Mouse (Mus musculus): ENCODE results near the gene Hirip3. TPM values are rescaled to one million over a fixed set of nuclear protein-coding genes. Genes with fewer than 3 reads are reported as not detected.

Hirip3 gene
- polyA plus RNA-seq, 2 experiments from 2014 or later = 10.5 to 18.4 TPM

Other genes with a start within 250 kb of the Hirip3 start
- under 1 TPM in 1 of 2 experiments, not detected in 1; 0.54 TPM for gene Nupr1, start 231.1 kb upstream of the Hirip3 start, polyA plus RNA-seq (2017; shearing (Covaris generic))
- gene Sgf29, start 212.7 kb upstream of the Hirip3 start, polyA plus RNA-seq (2017; shearing (Covaris generic)) = 100 to 1,000 TPM in 1 of 2 experiments, 10 to 100 TPM in 1; 73.9 to 103 TPM
- under 1 TPM in 1 of 2 experiments, not detected in 1; 0.42 TPM for gene Sult1a1, start 185.5 kb upstream of the Hirip3 start, polyA plus RNA-seq (2017; shearing (Covaris generic))
- 100 to 1,000 TPM in 1 of 2 experiments, 10 to 100 TPM in 1; 90.0 to 201 TPM for gene Bola2, start 166.6 kb upstream of the Hirip3 start, polyA plus RNA-seq (2017; shearing (Covaris generic))
- gene Slx1b, start 166.2 kb upstream of the Hirip3 start, polyA plus RNA-seq (2017; shearing (Covaris generic)) = 10 to 100 TPM in 1 of 2 experiments, 1 to 10 TPM in 1; 9.7 to 10.0 TPM
- 1,000 to 10,000 TPM; 2,153 to 2,681 TPM for gene Coro1a, start 154.2 kb upstream of the Hirip3 start, polyA plus RNA-seq (2017; shearing (Covaris generic))
- gene Mapk3, start 102.4 kb upstream of the Hirip3 start, polyA plus RNA-seq (2017; shearing (Covaris generic)) = 10 to 100 TPM; 12.7 to 22.3 TPM
- gene Gdpd3, start 95.6 kb upstream of the Hirip3 start, polyA plus RNA-seq (2017; shearing (Covaris generic)) = 100 to 1,000 TPM; 144 to 253 TPM
- gene Ypel3, start 85.0 kb upstream of the Hirip3 start, polyA plus RNA-seq (2017; shearing (Covaris generic)) = 100 to 1,000 TPM; 101 to 105 TPM
- 1 to 10 TPM; 2.7 to 2.8 TPM for gene Tbx6, start 80.5 kb upstream of the Hirip3 start, polyA plus RNA-seq (2017; shearing (Covaris generic))
- gene Ppp4c, start 69.5 kb upstream of the Hirip3 start, polyA plus RNA-seq (2017; shearing (Covaris generic)) = 100 to 1,000 TPM; 133 to 149 TPM
- gene Fam57b, start 64.3 kb upstream of the Hirip3 start, polyA plus RNA-seq (2017; shearing (Covaris generic)) = not detected
- not detected for gene 4930451I11Rik, start 30.3 kb upstream of the Hirip3 start, polyA plus RNA-seq (2017; shearing (Covaris generic))
- not detected for gene Doc2a, start 14.6 kb upstream of the Hirip3 start, polyA plus RNA-seq (2017; shearing (Covaris generic))
- 10 to 100 TPM; 54.8 to 82.2 TPM for gene Ino80e, start 405 bp downstream of the Hirip3 start, polyA plus RNA-seq (2017; shearing (Covaris generic))
- 10 to 100 TPM; 16.8 to 19.5 TPM for gene Taok2, start 22.7 kb downstream of the Hirip3 start, polyA plus RNA-seq (2017; shearing (Covaris generic))
- gene Tmem219, start 60.9 kb downstream of the Hirip3 start, polyA plus RNA-seq (2017; shearing (Covaris generic)) = 10 to 100 TPM; 43.7 to 56.1 TPM
- 1 to 10 TPM; 7.7 to 8.4 TPM for gene Kctd13, start 66.9 kb downstream of the Hirip3 start, polyA plus RNA-seq (2017; shearing (Covaris generic))
- under 1 TPM in 1 of 2 experiments, not detected in 1; 0.46 TPM for gene Asphd1, start 87.6 kb downstream of the Hirip3 start, polyA plus RNA-seq (2017; shearing (Covaris generic))
- under 1 TPM; 0.17 to 0.58 TPM for gene Sez6l2, start 88.6 kb downstream of the Hirip3 start, polyA plus RNA-seq (2017; shearing (Covaris generic))
- 100 to 1,000 TPM; 119 to 136 TPM for gene Cdipt, start 113.9 kb downstream of the Hirip3 start, polyA plus RNA-seq (2017; shearing (Covaris generic))
- 1 to 10 TPM in 1 of 2 experiments, under 1 TPM in 1; 0.37 to 1.5 TPM for gene Cdiptos, start 114.1 kb downstream of the Hirip3 start, polyA plus RNA-seq (2017; shearing (Covaris generic))
- gene Mvp, start 152.6 kb downstream of the Hirip3 start, polyA plus RNA-seq (2017; shearing (Covaris generic)) = 10 to 100 TPM; 12.5 to 18.3 TPM
- not detected for gene Pagr1b, start 154.5 kb downstream of the Hirip3 start, polyA plus RNA-seq (2017; shearing (Covaris generic))
- 10 to 100 TPM; 39.6 to 56.7 TPM for gene Pagr1a, start 155.4 kb downstream of the Hirip3 start, polyA plus RNA-seq (2017; shearing (Covaris generic))
- gene Gm42742, start 159.1 kb downstream of the Hirip3 start, polyA plus RNA-seq (2017; shearing (Covaris generic)) = 10 to 100 TPM; 26.4 to 31.8 TPM
- gene Prrt2, start 159.2 kb downstream of the Hirip3 start, polyA plus RNA-seq (2017; shearing (Covaris generic)) = 1 to 10 TPM in 1 of 2 experiments, not detected in 1; 2.1 TPM
- gene Maz, start 165.1 kb downstream of the Hirip3 start, polyA plus RNA-seq (2017; shearing (Covaris generic)) = 10 to 100 TPM; 19.0 to 19.1 TPM
- 10 to 100 TPM; 38.7 to 48.2 TPM for gene Kif22, start 180.5 kb downstream of the Hirip3 start, polyA plus RNA-seq (2017; shearing (Covaris generic))
- gene Zg16, start 225.4 kb downstream of the Hirip3 start, polyA plus RNA-seq (2017; shearing (Covaris generic)) = not detected
- gene AI467606, start 229.4 kb downstream of the Hirip3 start, polyA plus RNA-seq (2017; shearing (Covaris generic)) = 100 to 1,000 TPM; 258 to 336 TPM

Measured in activated CD4-positive, CD25-positive, alpha-beta regulatory T cell, adult 4 months (primary cell).